ENCODE assay signal across 10 mouse cellular contexts in the genomic region with DNA sequence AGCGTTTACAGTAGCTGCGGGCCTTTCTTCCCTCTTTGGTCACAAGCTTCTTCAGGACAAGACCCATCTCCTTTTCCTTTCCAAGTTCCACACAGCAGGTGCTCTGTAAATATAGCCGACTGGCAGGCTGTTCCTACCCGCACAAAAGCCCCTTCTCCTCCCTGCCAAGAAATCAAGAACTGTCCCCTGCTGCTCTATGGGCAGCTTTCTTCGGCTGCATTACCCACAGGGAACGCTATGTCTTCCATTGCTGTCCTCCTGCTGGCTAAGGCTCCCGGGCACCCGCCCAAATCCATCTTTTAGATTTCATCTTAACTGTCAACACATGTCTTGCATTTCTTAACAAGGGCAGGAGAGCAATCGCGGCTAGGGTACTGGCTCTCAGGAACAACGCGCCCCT. TPM values are rescaled to one million over a fixed set of nuclear protein-coding genes. Genes with fewer than 3 reads are reported as not detected.
A peak's percentile ranks its signal among the peaks of the same experiment; 100 is the strongest.
DNase-seq lines count a peak whose midpoint lies in the region; ATAC-seq lines count a peak whose summit lies in the region.
"Had no signal": no experiment of that assay in that cellular context is flagged by ENCODE, and none has a peak within 500 bp of the region (broad histone marks: within the 10 kb centered on the region; RNA-seq: fewer than 3 reads in every experiment).

No protein-coding gene starts in this region.

- no peak overlapping the region for H3K4me3 ChIP-seq in hindbrain, embryonic 14.5 days (replicated peaks; ENCODE audit: low read length)
- no peak overlapping the region for H3K4me3 ChIP-seq in hindbrain, embryonic 12.5 days
- no peak overlapping the region for H3K4me3 ChIP-seq in forebrain, embryonic 16.5 days (replicated peaks; ENCODE audit: low read length)
- H3K4me3 ChIP-seq in midbrain, embryonic 13.5 days (replicated peaks), result no peak overlapping the region
- H3K4me3 ChIP-seq in midbrain, embryonic 15.5 days, result no peak overlapping the region
- H3K4me3 ChIP-seq: embryonic facial prominence, embryonic 13.5 days had no signal

- WGBS in hindbrain, embryonic 14.5 days, result 50% methylated on average over 12 of the region's 12 CpGs
- 52% methylated on average over 12 of the region's 12 CpGs for WGBS in hindbrain, embryonic 12.5 days
- 35% methylated on average over 12 of the region's 12 CpGs for WGBS in forebrain, embryonic 16.5 days
- WGBS in midbrain, embryonic 13.5 days, result 69% methylated on average over 12 of the region's 12 CpGs
- 64% methylated on average over 12 of the region's 12 CpGs for WGBS in midbrain, embryonic 15.5 days

- no peaks in the 10 kb centered on the region for H3K27me3 ChIP-seq in hindbrain, embryonic 14.5 days (ENCODE audit: control insufficient read depth, insufficient read depth, low read length)
- H3K27me3 ChIP-seq in hindbrain, embryonic 12.5 days, result no peaks in the 10 kb centered on the region
- no peaks in the 10 kb centered on the region for H3K27me3 ChIP-seq in forebrain, embryonic 16.5 days (replicated peaks; ENCODE audit: control insufficient read depth, insufficient read depth, low read length)
- H3K27me3 ChIP-seq in midbrain, embryonic 13.5 days, result no peaks in the 10 kb centered on the region
- no peaks in the 10 kb centered on the region for H3K27me3 ChIP-seq in midbrain, embryonic 15.5 days (replicated peaks)
- H3K27me3 ChIP-seq: embryonic facial prominence, embryonic 13.5 days had no signal

- H3K36me3 ChIP-seq in hindbrain, embryonic 14.5 days (replicated peaks; ENCODE audit: control insufficient read depth, insufficient read depth), result no peaks in the 10 kb centered on the region
- no peaks in the 10 kb centered on the region for H3K36me3 ChIP-seq in hindbrain, embryonic 12.5 days
- no peaks in the 10 kb centered on the region for H3K36me3 ChIP-seq in forebrain, embryonic 16.5 days (ENCODE audit: control insufficient read depth, insufficient read depth)
- no peaks in the 10 kb centered on the region for H3K36me3 ChIP-seq in midbrain, embryonic 13.5 days
- H3K36me3 ChIP-seq in midbrain, embryonic 15.5 days (replicated peaks), result no peaks in the 10 kb centered on the region
- H3K36me3 ChIP-seq: embryonic facial prominence, embryonic 13.5 days; G1E had no signal

- intact Hi-C loops in left cerebral cortex, postnatal 25 days (cut with DNase I), result no loop called here

- H3K27ac ChIP-seq in hindbrain, embryonic 14.5 days, result no peak overlapping the region
- no peak overlapping the region for H3K27ac ChIP-seq in hindbrain, embryonic 12.5 days
- H3K27ac ChIP-seq in forebrain, embryonic 16.5 days (ENCODE audit: low read length), result no peak overlapping the region
- H3K27ac ChIP-seq in midbrain, embryonic 13.5 days, result no peak overlapping the region
- H3K27ac ChIP-seq in midbrain, embryonic 15.5 days, result no peak overlapping the region
- H3K27ac ChIP-seq: embryonic facial prominence, embryonic 13.5 days had no signal

- peak; percentile 44 for DNase-seq in hindbrain, embryonic 14.5 days (ENCODE audit: low spot score)
- DNase-seq in adrenal gland, postnatal 36 days, result peak; percentile 31 to 50
- peak; percentile 19 to 35 for DNase-seq in left cerebral cortex, postnatal 25 days (ENCODE audit: low spot score in 2 of 2)
- no peak for DNase-seq in kidney, postnatal 36 days

- no peaks in the 10 kb centered on the region for H3K4me1 ChIP-seq in hindbrain, embryonic 14.5 days (replicated peaks; ENCODE audit: control insufficient read depth, insufficient read depth, low read length)
- no peaks in the 10 kb centered on the region for H3K4me1 ChIP-seq in hindbrain, embryonic 12.5 days
- peaks cover 2% of the 10 kb centered on the region; the same call in 1 of the 2 replicates for H3K4me1 ChIP-seq in forebrain, embryonic 16.5 days (replicated peaks; ENCODE audit: control insufficient read depth, insufficient read depth, low read length)
- no peaks in the 10 kb centered on the region for H3K4me1 ChIP-seq in midbrain, embryonic 13.5 days (replicated peaks)
- no peaks in the 10 kb centered on the region for H3K4me1 ChIP-seq in midbrain, embryonic 15.5 days

- ATAC-seq in hindbrain, embryonic 14.5 days (ENCODE audit: low FRiP score), result 0 out of 2 replicates have a peak, but pooled peaks have one; percentile 34
- no peak for ATAC-seq in hindbrain, embryonic 12.5 days (ENCODE audit: low FRiP score)
- peak; percentile 78 for ATAC-seq in forebrain, embryonic 16.5 days
- no peak for ATAC-seq in midbrain, embryonic 13.5 days
- ATAC-seq in midbrain, embryonic 15.5 days (replicated peaks), result no peak

- H3K9ac ChIP-seq in hindbrain, embryonic 14.5 days, result no peak overlapping the region
- no peak overlapping the region for H3K9ac ChIP-seq in hindbrain, embryonic 12.5 days
- H3K9ac ChIP-seq in forebrain, embryonic 16.5 days (replicated peaks; ENCODE audit: low read depth, low read length), result no peak overlapping the region
- no peak overlapping the region for H3K9ac ChIP-seq in midbrain, embryonic 13.5 days (replicated peaks)
- H3K9ac ChIP-seq in midbrain, embryonic 15.5 days, result no peak overlapping the region
- H3K9ac ChIP-seq: embryonic facial prominence, embryonic 13.5 days had no signal

- H3K4me2 ChIP-seq in hindbrain, embryonic 14.5 days (replicated peaks), result no peak overlapping the region
- H3K4me2 ChIP-seq in hindbrain, embryonic 12.5 days (replicated peaks), result no peak overlapping the region
- H3K4me2 ChIP-seq in forebrain, embryonic 16.5 days (ENCODE audit: low read length), result no peak overlapping the region
- no peak overlapping the region for H3K4me2 ChIP-seq in midbrain, embryonic 13.5 days (replicated peaks)
- no peak overlapping the region for H3K4me2 ChIP-seq in midbrain, embryonic 15.5 days
- H3K4me2 ChIP-seq: embryonic facial prominence, embryonic 13.5 days had no signal

- no peaks in the 10 kb centered on the region for H3K9me3 ChIP-seq in hindbrain, embryonic 14.5 days (ENCODE audit: control insufficient read depth, low read length)
- no peaks in the 10 kb centered on the region for H3K9me3 ChIP-seq in hindbrain, embryonic 12.5 days (replicated peaks)
- no peaks in the 10 kb centered on the region for H3K9me3 ChIP-seq in forebrain, embryonic 16.5 days (ENCODE audit: control insufficient read depth, low read length)
- no peaks in the 10 kb centered on the region for H3K9me3 ChIP-seq in midbrain, embryonic 13.5 days
- H3K9me3 ChIP-seq in midbrain, embryonic 15.5 days, result no peaks in the 10 kb centered on the region
- H3K9me3 ChIP-seq: embryonic facial prominence, embryonic 13.5 days; G1E had no signal

RNA-seq across cellular contexts. Expression of a gene that starts 13.9 kb away (rescaled TPM):
- 3.1 and 4.4 TPM in 2 replicates for polyA plus RNA-seq in hindbrain, embryonic 14.5 days (2014; fragmentation: Nextera tagmentation; extraction: Ambion mirVana)
- polyA plus RNA-seq in hindbrain, embryonic 12.5 days (2016; fragmentation: Nextera tagmentation; extraction: Ambion mirVana), result 12.1 and 16.9 TPM in 2 replicates
- 1 to 10 TPM; 1.2 to 2.0 TPM for total RNA-seq in adrenal gland, postnatal 36 days (2021)
- polyA plus RNA-seq in forebrain, embryonic 16.5 days (2015; fragmentation: Nextera tagmentation; extraction: Ambion mirVana), result 1.8 and 2.6 TPM in 2 replicates
- total RNA-seq in left cerebral cortex, postnatal 25 days (2021), result 1 to 10 TPM; 4.6 to 5.7 TPM
- 1.7 and 1.9 TPM in 2 replicates for polyA plus RNA-seq in midbrain, embryonic 13.5 days (2015; fragmentation: Nextera tagmentation; extraction: Ambion mirVana)
- polyA plus RNA-seq in midbrain, embryonic 15.5 days (2015; fragmentation: Nextera tagmentation; extraction: Ambion mirVana), result 2.0 and 2.2 TPM in 2 replicates
- total RNA-seq: G1E had no signal
- polyA plus RNA-seq: G1E had no signal

Comparison
In these comparisons a context has a peak if more than half of its experiments do, and no peak if none do; other contexts are left out.
1. ATAC-seq: peak in hindbrain, embryonic 14.5 days (single experiment) and forebrain, embryonic 16.5 days (single experiment); none in hindbrain, embryonic 12.5 days (single experiment), midbrain, embryonic 13.5 days (single experiment) and midbrain, embryonic 15.5 days (single experiment).
2. DNase-seq: peak in hindbrain, embryonic 14.5 days (single experiment), adrenal gland, postnatal 36 days (2 of 2) and left cerebral cortex, postnatal 25 days (2 of 2); none in kidney, postnatal 36 days (0 of 2).